Mouse (Mus musculus) left cerebral cortex, adult 9 months (tissue): ENCODE data around the gene Gm19426.
"Not testable (repeated sequence)": the region's sequence is repeated elsewhere in the genome, so short reads cannot be mapped to it uniquely, and the experiment has no call there.

ENCODE experiments used
- DNase-seq, 2 experiments: peaks; one replicate each; pipeline ENCODE4 v3.0.0; 2022; ENCODE audit warnings: low spot score in 2 of 2

The Gm19426 gene

DNA sequence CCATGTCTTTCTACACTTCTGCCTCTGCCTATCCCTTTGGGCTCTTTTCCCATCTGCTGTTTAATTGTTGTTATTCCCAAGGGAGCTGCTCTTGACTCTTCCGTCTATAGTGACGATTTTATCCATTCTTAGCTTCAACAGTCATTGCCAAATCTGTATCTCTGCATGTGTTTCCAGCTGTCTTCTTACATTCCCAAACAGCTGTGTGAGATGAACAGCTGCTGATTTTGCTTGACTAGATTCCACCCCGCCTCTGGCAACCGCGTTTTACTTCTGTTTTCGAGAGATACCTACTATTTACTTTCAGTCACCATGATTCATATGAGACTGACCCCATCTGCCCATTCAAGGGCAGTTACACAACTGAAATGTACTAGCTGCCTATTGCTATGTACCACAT is 6.7 kb upstream of the Gm19426 start:
- DNase-seq: no peak

DNA sequence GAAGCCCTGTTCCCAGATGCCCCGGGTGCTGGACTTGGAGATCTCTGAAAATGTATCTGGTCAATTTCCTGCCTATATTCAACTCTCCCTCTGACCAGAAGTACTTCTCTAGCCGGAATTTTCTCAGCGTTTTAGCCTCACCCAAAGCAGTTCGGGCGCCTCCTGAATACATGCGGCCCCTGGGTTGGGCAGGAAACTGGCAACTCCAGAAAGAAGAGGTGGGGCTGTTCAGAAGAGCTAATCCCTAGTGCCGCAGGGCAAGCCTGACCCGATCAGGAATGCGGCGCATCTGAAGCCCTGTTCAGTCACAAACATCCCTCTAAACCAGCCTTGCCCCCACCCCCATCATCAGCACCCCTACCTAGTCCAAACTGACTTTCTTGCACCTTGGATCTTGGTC is 671 bp upstream of the Gm19426 start:
- DNase-seq: no peak

DNA sequence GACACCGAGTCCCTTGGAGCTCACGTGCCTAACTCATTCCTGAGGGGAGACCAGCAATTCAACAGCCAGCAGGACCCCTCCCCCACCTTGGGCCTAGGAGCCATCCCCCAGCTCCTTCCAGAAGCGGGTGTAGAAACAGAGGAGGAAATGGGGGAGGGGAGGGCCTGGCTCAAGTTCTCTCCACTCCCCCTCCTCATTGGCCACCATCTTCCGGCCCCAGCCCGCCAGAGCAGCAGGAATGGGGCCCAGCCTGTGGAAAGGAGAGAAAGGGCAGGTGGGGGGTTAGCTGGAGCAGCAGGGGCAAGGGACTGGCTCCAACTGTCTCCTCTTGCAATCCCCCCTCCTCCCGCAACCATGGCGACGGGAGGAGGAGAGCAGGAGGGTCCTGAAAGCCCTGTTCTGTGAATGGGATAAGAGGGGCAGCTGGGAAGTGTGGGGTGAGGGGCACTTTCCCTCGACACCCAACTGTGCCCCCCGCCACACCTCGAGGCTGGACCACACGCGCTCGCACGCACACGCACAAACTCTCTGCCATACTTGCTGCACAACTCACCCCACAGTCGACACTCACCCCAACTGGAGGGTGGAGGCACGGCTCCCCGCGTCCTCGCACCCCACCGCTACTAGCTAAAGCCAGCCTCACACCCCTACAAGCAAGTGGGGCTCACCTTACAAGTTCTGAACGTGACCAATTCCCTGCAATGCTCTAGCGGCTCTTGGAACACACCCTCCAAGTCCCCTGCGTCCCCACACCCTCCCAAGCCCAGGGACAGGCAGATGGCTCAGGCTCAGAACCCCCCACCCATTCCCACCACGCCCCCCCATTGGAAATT is 788 bp downstream of the Gm19426 start:
- no peak for DNase-seq

DNA sequence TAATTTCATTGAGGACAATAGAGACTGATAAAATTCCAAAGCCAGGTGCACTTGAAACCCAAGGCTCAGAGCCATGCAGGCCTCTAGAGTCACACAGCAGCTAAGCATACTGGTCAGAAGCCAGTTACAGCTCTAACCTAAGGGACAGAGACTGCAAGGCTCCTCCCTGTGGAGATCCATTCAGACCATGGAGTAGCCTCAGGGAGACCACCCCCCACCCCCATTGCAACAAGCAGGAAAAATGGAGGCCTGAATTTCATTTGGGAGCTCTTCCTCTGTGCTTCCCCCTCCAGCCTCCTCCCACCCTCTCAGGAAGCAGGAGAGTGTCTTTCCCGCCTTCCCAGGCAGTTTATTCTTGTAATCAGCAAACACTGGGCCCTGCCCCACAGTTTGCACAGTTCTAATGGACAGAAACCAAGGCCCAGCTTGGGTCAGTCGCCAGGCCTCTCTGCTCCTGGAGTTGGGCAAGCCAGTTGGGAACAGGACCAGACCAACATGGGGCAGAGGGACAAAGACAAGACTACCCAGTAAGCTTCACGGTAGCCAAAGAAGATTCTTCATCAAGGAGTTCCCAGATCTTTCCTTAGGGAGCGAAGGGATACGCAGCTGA is 1.5 kb downstream of the Gm19426 start:
- no peak for DNase-seq

DNA sequence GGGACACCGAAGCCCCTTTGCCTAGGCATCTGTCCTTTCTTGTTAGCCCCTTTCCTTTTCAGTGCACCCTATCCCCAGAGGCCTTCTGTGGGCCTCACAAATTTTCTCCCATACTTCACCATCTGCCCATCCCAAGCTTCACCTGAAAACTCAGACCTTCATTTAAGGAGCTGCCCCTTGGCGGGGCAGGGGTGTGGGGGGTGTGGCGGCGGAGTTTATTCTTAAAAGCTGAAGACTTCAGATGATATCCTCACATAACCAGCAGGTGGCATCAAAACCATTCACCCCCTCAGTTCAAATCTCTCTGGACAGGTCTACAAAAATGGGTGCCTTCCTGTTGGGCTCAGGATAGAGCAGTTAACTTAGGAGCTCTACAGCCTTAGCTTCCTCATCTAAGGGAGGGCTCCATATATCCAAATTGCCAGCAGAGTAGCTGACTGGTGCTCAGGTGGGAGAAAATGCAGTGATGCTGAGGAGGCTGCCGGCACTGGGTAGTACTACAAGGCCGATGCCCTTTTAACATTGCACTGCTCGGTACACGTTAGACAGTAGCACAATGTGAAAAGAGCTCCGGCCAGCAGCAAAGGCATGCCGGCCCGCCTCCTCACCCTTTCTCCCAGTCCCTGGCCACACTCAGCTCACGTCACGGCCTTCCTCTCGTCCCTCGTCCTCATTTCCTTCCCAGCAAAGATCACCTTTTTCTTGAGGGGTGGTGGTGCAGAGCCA is 2.7 kb downstream of the Gm19426 start:
- no peak for DNase-seq

DNA sequence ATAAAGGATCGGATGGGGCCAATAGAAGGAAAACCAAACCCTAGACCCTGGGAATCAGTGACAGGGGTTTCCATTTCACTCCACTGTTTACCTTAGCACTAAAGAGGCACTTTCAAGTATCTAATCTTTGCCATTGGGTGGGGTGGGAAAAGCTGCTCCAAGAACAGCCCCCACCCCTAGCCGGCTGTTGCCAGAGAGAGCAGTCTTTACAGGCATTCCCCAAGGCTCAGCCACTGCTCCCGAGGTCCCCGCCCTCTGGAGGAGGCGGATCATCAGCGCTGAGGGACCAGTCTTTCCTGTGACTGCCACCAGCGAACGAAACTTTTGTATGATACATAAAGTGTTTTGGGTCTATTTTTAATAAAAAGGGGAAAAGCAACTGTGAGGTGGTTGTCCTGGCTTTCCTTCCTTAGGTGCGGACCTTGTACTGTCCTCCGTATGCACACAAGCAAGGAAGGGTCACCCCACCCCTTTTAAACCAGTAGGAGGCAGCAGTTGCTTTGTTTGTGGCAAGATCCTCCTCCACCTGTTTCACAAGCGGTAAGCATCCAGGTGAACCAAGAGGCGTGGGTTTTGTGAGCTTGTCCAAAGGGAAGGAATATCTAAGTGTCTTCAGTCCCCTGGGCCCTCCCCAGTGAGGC is 5.1 kb downstream of the Gm19426 start:
- no peak for DNase-seq

DNA sequence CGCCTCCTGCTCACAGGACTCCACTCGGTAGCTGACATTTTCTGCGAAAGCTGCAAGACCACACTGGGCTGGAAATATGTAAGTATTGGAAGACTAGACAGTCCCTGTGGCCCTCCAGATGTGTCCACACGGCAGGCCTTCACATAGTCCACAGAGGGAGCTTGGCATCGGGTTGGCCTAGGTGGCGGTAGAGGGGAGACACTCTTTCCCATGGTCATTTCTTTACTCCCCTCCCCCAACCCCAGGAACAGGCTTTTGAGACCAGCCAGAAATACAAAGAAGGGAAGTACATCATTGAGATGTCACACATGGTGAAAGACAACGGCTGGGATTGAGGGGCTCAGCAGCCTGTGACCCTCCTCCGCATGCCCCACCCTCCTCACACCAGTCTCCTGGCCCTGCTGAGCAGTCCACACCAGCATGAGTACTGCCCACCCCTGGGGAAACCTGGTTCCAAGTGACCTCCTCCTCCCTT is 6.0 kb downstream of the Gm19426 start:
- DNase-seq: no peak

DNA sequence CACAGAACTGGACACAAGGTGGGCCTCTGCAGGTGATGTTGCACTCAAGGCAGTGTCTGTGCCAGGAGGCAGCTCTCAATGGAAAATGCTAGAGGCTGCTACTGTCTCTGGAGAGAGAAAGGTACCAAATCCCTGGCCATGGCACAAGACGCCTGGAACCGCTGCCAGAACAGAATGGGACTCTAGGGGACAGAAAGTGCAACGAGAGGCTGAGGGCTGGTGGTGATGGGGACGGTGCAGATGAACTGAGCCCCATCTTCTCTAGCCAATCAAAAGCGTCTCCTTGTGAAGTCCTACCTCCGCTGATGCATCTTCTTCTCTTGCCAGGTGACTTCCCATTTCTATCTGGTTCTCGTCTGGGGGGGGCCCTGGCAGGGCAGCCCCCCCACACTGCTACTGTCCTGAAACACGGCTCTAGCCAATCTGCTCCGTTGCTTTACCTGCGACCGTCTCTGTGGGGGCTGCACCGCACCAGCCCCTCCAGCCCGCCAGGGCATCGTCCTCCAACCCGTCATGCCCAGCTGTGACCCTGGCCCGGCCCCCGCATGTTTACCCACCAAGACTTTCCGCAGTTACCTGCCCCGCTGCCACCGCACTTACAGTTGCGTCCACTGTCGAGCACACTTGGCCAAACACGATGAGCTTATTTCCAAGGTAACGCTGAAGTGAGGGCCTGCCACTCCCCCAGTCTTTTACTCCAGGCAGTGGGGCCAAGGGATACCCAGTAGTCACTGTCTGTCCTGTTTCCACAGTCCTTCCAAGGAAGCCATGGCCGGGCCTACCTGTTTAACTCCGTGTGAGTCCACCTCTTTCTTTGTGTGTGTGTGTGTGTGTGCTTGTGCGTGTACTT is 6.9 kb downstream of the Gm19426 start:
- no peak for DNase-seq

DNA sequence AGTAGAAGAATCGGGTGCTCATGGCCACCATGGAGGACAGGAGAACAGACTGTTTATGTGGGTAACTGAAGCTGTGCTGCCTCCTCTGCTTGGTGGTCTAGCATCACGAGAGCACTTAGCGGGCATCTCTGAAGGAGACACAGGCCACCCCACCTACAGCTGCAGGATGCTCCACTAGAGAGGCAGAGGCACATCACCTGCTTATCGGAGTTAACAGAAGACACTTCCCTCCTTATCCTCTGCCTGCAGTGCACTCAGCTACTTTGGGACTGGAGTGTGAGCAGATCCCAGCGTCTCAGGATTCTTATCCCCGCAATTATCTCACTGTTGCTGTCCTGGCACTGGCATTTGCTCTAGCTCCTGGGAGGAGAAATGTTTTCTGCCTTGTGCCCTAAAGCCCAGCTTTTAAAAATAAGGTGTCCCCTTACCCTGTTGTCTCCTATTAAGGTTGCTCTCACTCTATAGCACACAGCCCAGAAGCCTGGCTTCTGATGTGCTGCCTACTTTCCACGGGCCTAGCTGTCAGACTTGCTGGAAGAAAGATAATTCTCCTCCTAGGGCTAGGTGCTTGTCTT is 8.0 kb downstream of the Gm19426 start:
- DNase-seq: no peak

DNA sequence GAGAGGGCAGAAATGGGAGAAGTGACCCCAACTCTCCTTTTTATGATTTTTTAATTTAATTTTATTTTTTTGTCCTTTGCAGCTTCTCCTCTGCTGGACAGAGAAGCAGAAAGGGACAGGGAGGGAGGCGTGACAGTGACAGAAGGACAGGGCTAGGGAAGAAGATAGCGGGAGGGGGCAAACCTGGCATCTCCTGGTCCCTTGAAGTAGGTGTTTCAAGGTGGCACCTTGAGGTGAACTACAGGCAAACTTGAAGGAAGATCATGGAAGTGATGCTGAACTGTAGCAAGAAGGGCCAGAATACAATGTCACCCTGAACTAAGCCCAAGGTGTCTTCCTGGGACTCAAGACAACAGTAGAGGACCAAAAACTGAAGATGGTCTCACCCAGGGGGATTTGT is 8.5 kb downstream of the Gm19426 start:
- DNase-seq: no peak

DNA sequence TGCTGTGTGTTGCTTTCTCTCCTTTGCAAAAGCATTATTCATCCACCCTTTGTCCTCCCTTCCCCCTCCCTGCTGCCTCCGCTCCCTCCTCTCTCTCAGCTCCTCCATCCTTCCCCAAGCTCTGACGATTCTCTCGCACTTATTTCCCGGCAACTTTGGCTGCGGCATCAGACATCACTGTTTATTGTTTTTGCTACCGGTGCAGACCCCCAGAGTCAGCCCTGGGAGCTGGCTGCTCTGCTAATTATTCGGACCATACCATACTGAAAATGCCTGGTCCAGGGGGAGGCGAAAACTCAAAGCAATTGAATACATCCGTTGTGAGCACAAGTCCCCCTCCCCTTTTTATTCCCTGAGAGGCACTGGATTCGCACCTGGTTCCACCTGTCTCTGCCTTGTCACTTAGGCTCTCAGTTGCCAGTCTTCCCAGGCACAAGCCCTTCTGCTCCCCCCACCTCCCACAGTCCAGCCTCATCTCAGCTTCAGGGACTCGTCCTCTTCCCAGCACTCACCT is 9.0 kb downstream of the Gm19426 start:
- DNase-seq: no peak

DNA sequence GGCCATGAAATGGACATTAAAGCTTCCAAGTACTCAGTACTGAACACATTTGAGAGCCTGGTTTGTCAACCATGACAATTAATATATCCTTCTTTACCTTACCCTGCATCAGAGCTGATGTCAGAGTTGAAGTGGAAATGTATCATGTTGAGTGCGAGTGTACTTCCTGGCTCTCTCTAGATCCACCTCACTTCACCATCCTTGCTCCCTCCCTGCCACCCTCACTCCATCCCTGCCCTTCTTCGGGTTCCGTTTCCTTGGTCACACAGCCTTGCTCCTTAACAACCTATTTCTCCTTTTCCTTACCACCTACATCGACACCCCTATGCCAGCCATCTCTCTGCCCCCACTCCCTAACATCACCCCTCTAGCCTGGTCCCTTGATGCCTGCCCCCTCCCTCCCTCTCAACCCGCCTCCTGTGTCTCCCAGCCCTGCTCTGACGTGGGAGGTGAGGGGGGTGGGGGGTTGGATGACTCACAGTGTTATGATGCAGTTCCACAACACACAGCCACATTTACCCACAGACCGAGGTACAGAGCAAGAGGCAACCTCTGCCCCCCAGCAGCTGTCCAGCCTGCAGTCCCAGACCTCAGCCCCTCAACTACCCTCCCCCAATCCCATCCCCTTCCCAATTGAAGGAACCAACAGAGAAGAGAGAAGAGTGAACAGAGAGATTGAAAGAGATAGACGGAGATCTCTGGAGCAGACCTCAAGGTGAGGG is 9.7 kb downstream of the Gm19426 start, which contains the start of gene Ypel4:
Gene Ypel4, plus strand, starts transcription at position 480 of the 722 bp plus-strand sequence.
- peak in 1 of 2 experiments; percentile 75 for DNase-seq

DNA sequence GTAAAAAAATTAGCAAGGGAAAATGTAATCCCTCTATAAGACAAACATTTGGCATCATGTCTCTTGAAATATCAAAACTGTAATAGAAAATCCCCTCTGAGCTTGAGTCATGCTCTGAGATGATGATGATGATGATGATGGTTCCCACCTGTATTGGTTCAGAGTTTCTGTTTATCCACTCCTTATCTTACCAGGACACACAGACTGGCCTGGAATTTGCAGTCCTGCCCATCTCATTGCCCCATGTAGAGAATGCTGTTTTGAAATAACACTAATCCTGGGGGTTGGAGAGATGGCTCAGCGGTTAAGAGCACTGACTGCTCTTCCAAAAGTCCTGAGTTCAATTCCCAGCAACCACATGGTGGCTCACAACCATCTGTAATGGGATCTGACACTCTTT is 11.1 kb downstream of the Gm19426 start:
- DNase-seq: no peak

DNA sequence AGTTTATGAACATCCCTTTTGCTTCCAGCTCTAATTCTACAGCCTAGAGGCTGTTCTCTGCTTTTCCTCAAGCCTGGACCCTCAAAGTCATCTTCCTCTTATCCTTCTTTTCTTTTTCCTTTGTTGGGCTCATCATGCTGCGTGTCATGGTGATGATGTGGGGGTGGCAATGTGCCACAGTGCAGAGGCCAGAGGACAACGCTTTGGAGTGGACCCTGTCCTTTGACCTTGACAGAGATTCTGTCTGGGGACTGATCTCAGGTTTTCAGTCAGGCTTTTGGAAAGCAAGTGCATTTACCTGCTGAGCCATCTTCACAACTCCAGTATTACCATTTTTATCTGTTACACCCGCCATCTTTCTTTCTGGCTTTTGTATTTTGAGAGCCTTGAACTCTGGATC is 12.2 kb downstream of the Gm19426 start:
- no peak for DNase-seq

DNA sequence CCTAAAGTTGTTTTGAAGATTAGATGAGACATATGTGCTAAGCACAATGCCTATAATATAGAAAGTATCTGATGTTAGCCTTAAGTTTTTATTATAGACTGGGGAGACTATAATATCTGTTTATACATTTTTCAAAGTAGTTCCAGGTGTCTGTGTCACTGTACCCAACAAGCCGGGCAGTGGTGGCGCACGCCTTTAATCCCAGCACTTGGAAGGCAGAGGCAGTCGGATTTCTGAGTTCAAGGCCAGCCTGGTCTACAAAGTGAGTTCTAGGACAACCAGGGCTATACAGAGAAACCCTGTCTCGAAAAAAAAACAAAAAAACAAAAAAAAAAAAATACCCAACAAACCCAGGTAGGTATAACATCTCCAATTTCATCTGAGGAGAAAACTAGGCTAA is 15.3 kb downstream of the Gm19426 start:
- not testable (repeated sequence) for DNase-seq

DNA sequence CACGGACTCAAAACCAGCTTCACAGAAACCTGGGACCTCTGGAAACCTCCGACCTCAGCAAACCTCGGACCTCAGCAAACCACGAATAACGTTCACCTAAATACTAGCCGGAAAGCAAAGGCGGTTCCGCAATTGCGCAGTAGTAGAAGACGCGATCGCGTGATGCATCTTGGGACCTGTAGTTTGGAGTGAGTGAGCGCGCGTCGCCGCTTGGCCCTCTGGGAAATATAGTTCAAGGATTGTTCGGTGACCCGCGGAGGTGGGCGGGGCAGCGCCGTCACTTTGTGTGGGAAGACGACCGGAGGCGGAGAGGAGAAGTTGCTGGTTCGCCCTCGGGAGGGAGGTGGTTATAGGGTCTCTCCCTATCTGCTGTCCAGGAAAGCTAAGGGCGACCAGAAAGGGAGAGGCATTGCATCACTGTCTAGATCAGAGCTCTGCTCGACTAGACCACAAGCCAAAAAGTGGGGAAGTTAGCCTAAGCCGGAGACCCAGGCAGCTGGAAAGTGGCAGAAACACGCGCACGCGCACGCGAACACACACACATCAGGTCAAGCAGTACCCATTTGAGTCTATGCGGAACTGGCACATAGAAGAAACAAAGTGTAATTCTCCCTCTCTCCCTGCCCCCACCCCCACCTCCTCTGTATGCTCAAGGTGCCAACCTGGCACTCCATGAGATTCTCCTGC is 16.1 kb downstream of the Gm19426 start, which contains the start of gene Clp1:
Gene Clp1, minus strand, starts transcription at position 179 of the 687 bp plus-strand sequence.
- peak; percentile 88 to 98 for DNase-seq

DNA sequence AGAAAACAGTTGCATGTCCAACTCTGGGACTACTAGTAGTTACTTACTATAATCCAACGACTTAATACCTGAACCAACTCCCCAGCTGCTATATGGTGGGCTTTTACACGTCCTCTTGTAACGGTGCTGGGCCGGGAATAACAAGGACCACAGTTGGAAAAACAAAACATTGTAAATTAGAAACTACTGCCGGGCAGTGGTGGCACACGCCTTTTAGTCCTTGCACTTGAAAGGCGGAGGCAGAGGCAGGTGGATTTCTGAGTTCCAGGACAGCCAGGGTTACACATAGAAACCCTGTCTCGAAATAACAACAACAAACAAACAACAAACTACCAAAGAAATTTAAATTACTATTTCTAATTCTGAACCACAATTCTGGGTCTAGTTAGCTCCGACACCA is 16.7 kb downstream of the Gm19426 start:
- no peak for DNase-seq

DNA sequence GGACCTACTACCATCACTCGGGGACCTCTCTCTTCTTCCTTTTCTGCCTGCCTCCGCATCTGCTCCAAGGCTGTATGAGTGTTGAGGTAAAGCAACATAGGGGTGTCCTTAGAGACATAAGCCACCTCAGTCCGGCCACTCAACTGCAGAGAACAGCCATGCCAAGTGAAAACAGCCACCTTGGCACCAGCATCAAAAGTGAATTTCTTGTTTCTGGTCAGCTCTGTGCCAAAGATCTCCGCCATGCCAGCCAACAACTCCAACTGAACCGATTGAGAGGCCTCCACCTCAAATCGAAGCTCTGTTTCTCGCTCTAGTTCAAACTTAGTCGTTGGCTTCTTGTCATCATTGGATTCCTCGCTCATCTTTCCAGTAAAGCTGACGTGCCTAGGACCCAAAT is 17.7 kb downstream of the Gm19426 start:
- no peak for DNase-seq

DNA sequence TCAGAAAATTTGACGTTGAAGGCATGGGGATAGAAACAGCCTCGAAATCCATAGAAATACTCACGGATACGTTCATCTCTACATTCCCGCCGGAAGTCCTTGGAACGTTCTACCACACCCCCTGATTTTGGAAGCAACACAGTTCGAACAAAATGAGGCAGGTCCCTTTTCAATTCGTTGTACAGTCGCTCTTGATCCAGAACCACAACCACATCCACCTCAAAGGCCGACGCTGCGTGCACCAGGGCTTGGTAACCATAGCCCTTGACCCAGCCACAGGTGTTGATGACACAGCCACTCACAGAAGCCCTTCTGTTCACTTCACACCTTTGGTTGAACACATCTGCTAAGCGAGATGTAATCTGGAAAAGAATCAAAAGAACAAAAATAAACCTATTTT is 19.6 kb downstream of the Gm19426 start:
- DNase-seq: no peak
